Mouse (Mus musculus): Measurements from ENCODE around the gene Cd2. TPM values are rescaled to one million over a fixed set of nuclear protein-coding genes. Genes with fewer than 3 reads are reported as not detected.

Cd2 gene
- total and polyA plus RNA-seq, 2 experiments, result 0.33 to 1.0 TPM

DNA sequence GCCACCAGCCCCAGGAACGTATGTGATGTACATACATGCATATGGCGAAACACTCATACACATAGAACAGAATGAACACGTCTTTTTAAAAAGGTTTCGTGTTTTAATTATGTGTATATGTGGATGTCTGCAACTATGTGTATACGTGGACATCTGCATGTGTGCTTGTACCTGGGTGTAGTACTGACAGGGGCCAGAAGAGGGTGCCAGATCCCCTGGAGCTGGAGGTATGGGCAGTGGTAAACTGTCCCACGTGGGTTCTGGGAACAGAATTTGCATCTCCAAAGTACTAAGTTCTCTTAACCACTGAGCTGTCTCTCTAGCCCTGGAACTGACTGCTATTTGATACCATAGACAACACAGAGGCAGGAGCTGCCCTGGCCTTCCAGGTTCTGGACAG lies 30.4 kb upstream of the Cd2 start:
- WGBS, result 72% methylated on average over 6 of the region's 6 CpGs
- TF ChIP-seq CTCF (IDR thresholded peaks at IDR 0.05; ENCODE audit: low read depth, low read length), result peak; percentile 34; the same call in 1 of the 2 replicates
- TF ChIP-seq POLR2A (IDR thresholded peaks at IDR 0.05; ENCODE audit: extremely low read depth, insufficient read depth, low read length), result no peak
- no peaks in the 10 kb centered on the region for H3K36me3 ChIP-seq (ENCODE audit: control insufficient read depth, insufficient read depth, low read length)
- DNase-seq (ENCODE audit: extremely low read depth, low read depth, low spot score), result no peak
- no peaks in the 10 kb centered on the region for H3K27me3 ChIP-seq (ENCODE audit: control insufficient read depth, insufficient read depth, low read length)
- no peaks in the 10 kb centered on the region for H3K4me1 ChIP-seq (ENCODE audit: control insufficient read depth, insufficient read depth, low read length)
- no peak overlapping the region for H3K9ac ChIP-seq (ENCODE audit: low read depth, low read length)
- H3K27ac ChIP-seq (replicated peaks; ENCODE audit: insufficient read depth, low read depth, low read length), result no peak overlapping the region
- no peaks in the 10 kb centered on the region for H3K79me2 ChIP-seq (ENCODE audit: control insufficient read depth, insufficient read depth, low read length)
- H3K4me3 ChIP-seq (ENCODE audit: insufficient read depth, low read depth, low read length), result no peak overlapping the region

- TF ChIP-seq CTCF (IDR thresholded peaks at IDR 0.05; ENCODE audit: low read depth, low read length), result no peak
- no peak for TF ChIP-seq POLR2A (IDR thresholded peaks at IDR 0.05; ENCODE audit: extremely low read depth, insufficient read depth, low read length)
- WGBS, result 79% methylated on average over 6 of the region's 6 CpGs
- no peak overlapping the region for H3K27ac ChIP-seq (replicated peaks; ENCODE audit: insufficient read depth, low read depth, low read length)
- no peak for DNase-seq (ENCODE audit: extremely low read depth, low read depth, low spot score)
- no peak overlapping the region for H3K9ac ChIP-seq (ENCODE audit: low read depth, low read length)
- no peaks in the 10 kb centered on the region for H3K4me1 ChIP-seq (ENCODE audit: control insufficient read depth, insufficient read depth, low read length)
- no peaks in the 10 kb centered on the region for H3K36me3 ChIP-seq (ENCODE audit: control insufficient read depth, insufficient read depth, low read length)
- H3K27me3 ChIP-seq (ENCODE audit: control insufficient read depth, insufficient read depth, low read length), result no peaks in the 10 kb centered on the region
- no peak overlapping the region for H3K4me3 ChIP-seq (ENCODE audit: insufficient read depth, low read depth, low read length)
- no peaks in the 10 kb centered on the region for H3K79me2 ChIP-seq (ENCODE audit: control insufficient read depth, insufficient read depth, low read length)
Measured at GRCm38 (mm10) chr3:101314954-101315353, 27.2 kb upstream of the Cd2 start.

- Histone ChIP-seq H3K4me3 (ENCODE audit: insufficient read depth, low read depth, low read length) (no peak overlapping the region), H3K27ac (replicated peaks; ENCODE audit: insufficient read depth, low read depth, low read length) (no peak overlapping the region), H3K79me2 (ENCODE audit: control insufficient read depth, insufficient read depth, low read length) (no peaks in the 10 kb centered on the region), H3K27me3 (ENCODE audit: control insufficient read depth, insufficient read depth, low read length) (no peaks in the 10 kb centered on the region), H3K36me3 (ENCODE audit: control insufficient read depth, insufficient read depth, low read length) (no peaks in the 10 kb centered on the region), H3K4me1 (ENCODE audit: control insufficient read depth, insufficient read depth, low read length) (no peaks in the 10 kb centered on the region), H3K9ac (ENCODE audit: low read depth, low read length) (no peak overlapping the region)
- DNase-seq (ENCODE audit: extremely low read depth, low read depth, low spot score), result no peak
- TF ChIP-seq CTCF (IDR thresholded peaks at IDR 0.05; ENCODE audit: low read depth, low read length), result no peak
- TF ChIP-seq POLR2A (IDR thresholded peaks at IDR 0.05; ENCODE audit: extremely low read depth, insufficient read depth, low read length), result no peak
- WGBS, result 80% methylated on average over 8 of the region's 8 CpGs
Measured at GRCm38 (mm10) chr3:101313266-101314051, 25.7 kb upstream of the Cd2 start.

GRCm38 (mm10) chr3:101310977-101311376 lies 23.2 kb upstream of the Cd2 start:
- Histone ChIP-seq H3K4me3 (ENCODE audit: insufficient read depth, low read depth, low read length) (no peak overlapping the region), H3K27ac (replicated peaks; ENCODE audit: insufficient read depth, low read depth, low read length) (no peak overlapping the region)

GRCm38 (mm10) chr3:101309626-101310025 lies 21.9 kb upstream of the Cd2 start:
- H3K4me1 ChIP-seq (ENCODE audit: control insufficient read depth, insufficient read depth, low read length), result no peaks in the 10 kb centered on the region
- DNase-seq (ENCODE audit: extremely low read depth, low read depth, low spot score), result no peak
- H3K36me3 ChIP-seq (ENCODE audit: control insufficient read depth, insufficient read depth, low read length), result no peaks in the 10 kb centered on the region
- H3K79me2 ChIP-seq (ENCODE audit: control insufficient read depth, insufficient read depth, low read length), result no peaks in the 10 kb centered on the region
- WGBS, result 76% methylated on average over 3 of the region's 3 CpGs
- H3K4me3 ChIP-seq (ENCODE audit: insufficient read depth, low read depth, low read length), result no peak overlapping the region
- H3K27ac ChIP-seq (replicated peaks; ENCODE audit: insufficient read depth, low read depth, low read length), result no peak overlapping the region
- TF ChIP-seq POLR2A (IDR thresholded peaks at IDR 0.05; ENCODE audit: extremely low read depth, insufficient read depth, low read length), result no peak
- no peak for TF ChIP-seq CTCF (IDR thresholded peaks at IDR 0.05; ENCODE audit: low read depth, low read length)
- H3K9ac ChIP-seq (ENCODE audit: low read depth, low read length), result no peak overlapping the region
- H3K27me3 ChIP-seq (ENCODE audit: control insufficient read depth, insufficient read depth, low read length), result no peaks in the 10 kb centered on the region

More at GRCm38 (mm10) chr3:101310977-101311376, 23.2 kb upstream of the Cd2 start:
- Histone ChIP-seq H3K27me3 (ENCODE audit: control insufficient read depth, insufficient read depth, low read length) (no peaks in the 10 kb centered on the region), H3K36me3 (ENCODE audit: control insufficient read depth, insufficient read depth, low read length) (no peaks in the 10 kb centered on the region), H3K9ac (ENCODE audit: low read depth, low read length) (no peak overlapping the region), H3K4me1 (ENCODE audit: control insufficient read depth, insufficient read depth, low read length) (no peaks in the 10 kb centered on the region), H3K79me2 (ENCODE audit: control insufficient read depth, insufficient read depth, low read length) (no peaks in the 10 kb centered on the region)
- no peak for DNase-seq (ENCODE audit: extremely low read depth, low read depth, low spot score)
- TF ChIP-seq CTCF (IDR thresholded peaks at IDR 0.05; ENCODE audit: low read depth, low read length) (no peak), POLR2A (IDR thresholded peaks at IDR 0.05; ENCODE audit: extremely low read depth, insufficient read depth, low read length) (no peak)
- 72% methylated on average over 9 of the region's 9 CpGs for WGBS

GRCm38 (mm10) chr3:101306090-101306489 lies 18.4 kb upstream of the Cd2 start:
- H3K4me3 ChIP-seq (ENCODE audit: insufficient read depth, low read depth, low read length), result no peak overlapping the region
- H3K79me2 ChIP-seq (ENCODE audit: control insufficient read depth, insufficient read depth, low read length), result no peaks in the 10 kb centered on the region
- TF ChIP-seq POLR2A (IDR thresholded peaks at IDR 0.05; ENCODE audit: extremely low read depth, insufficient read depth, low read length) (no peak), CTCF (IDR thresholded peaks at IDR 0.05; ENCODE audit: low read depth, low read length) (no peak)
- no peak for DNase-seq (ENCODE audit: extremely low read depth, low read depth, low spot score)
- no peak overlapping the region for H3K27ac ChIP-seq (replicated peaks; ENCODE audit: insufficient read depth, low read depth, low read length)
- no peaks in the 10 kb centered on the region for H3K4me1 ChIP-seq (ENCODE audit: control insufficient read depth, insufficient read depth, low read length)
- no peaks in the 10 kb centered on the region for H3K27me3 ChIP-seq (ENCODE audit: control insufficient read depth, insufficient read depth, low read length)
- WGBS, result 71% methylated on average over 9 of the region's 9 CpGs
- no peaks in the 10 kb centered on the region for H3K36me3 ChIP-seq (ENCODE audit: control insufficient read depth, insufficient read depth, low read length)
- H3K9ac ChIP-seq (ENCODE audit: low read depth, low read length), result no peak overlapping the region

Data from liver, adult 2 months (tissue).